Mouse (Mus musculus) hindbrain, embryonic 10.5 days (tissue): ENCODE data around the gene Myo18b. TPM values are rescaled to one million over a fixed set of nuclear protein-coding genes. Genes with fewer than 3 reads are reported as not detected.
A peak's percentile ranks its signal among the peaks of the same experiment; 100 is the strongest.

Source experiments
- DNase-seq: peaks from one replicate; pipeline ENCODE4 v3.0.0-alpha.2; 2017; ENCODE audit warnings: low spot score
- H3K27ac ChIP-seq: fragments of 300-500 bp; sonication (generic); 2 replicates; pipeline ENCODE4 v1.5.1; 2016; ENCODE audit warnings: mild to moderate bottlenecking, moderate library complexity
- H3K27me3 ChIP-seq: fragments of 300-500 bp; sonication (generic); 2 replicates; pipeline ENCODE4 v1.6.1; 2016; ENCODE audit warnings: mild to moderate bottlenecking; ENCODE audit not compliant: poor library complexity, insufficient read depth, severe bottlenecking
- H3K36me3 ChIP-seq: fragments of 300-500 bp; sonication (generic); 2 replicates; pipeline ENCODE4 v1.6.1; 2016; ENCODE audit warnings: mild to moderate bottlenecking, moderate library complexity
- H3K4me1 ChIP-seq: fragments of 300-500 bp; sonication (generic); replicated peaks from 2 replicates; pipeline ENCODE4 v1.6.1; 2016; ENCODE audit warnings: mild to moderate bottlenecking
- H3K4me3 ChIP-seq: fragments of 300-500 bp; sonication (generic); 2 replicates; pipeline ENCODE4 v1.5.1; 2016; ENCODE audit warnings: mild to moderate bottlenecking, moderate library complexity
- H3K9me3 ChIP-seq: fragments of 300-500 bp; sonication (generic); 2 replicates; pipeline ENCODE4 v1.6.1; 2016; ENCODE audit warnings: mild to moderate bottlenecking, moderate library complexity
- WGBS: fragments of 180-500 bp; shearing (Covaris S2); methylation state at CpG from one replicate; pipeline ENCODE4 v1.1.7; 2016; 5-methylcytosine and 5-hydroxymethylcytosine counted together
- polyA plus RNA-seq: library from polyadenylated mRNA; unstranded; fragments of >200 nt; fragmentation: Nextera tagmentation; extraction: Ambion mirVana; gene quantifications from 2 replicates; pipeline ENCODE4 v1.2.1, GENCODE M21; 2016

Gene Myo18b
- polyA plus RNA-seq, 1 experiment from 2014 or later, result 0.65 TPM

GRCm38 (mm10) chr5:112786031-112786430 is 110.1 kb downstream of the Myo18b start:
- Histone ChIP-seq H3K27ac (no peak overlapping the region), H3K36me3 (no peaks in the 10 kb centered on the region), H3K4me1 (no peaks in the 10 kb centered on the region), H3K27me3 (peaks cover 5% of the 10 kb centered on the region; the same call in 1 of the 2 replicates), H3K9me3 (no peaks in the 10 kb centered on the region), H3K4me3 (no peak overlapping the region)
- 81% methylated on average over 8 of the region's 8 CpGs for WGBS
- no peak for DNase-seq

GRCm38 (mm10) chr5:112781719-112782118 is 114.4 kb downstream of the Myo18b start:
- H3K4me1 ChIP-seq, result no peaks in the 10 kb centered on the region
- H3K27me3 ChIP-seq, result peaks cover 5% of the 10 kb centered on the region; the same call in 1 of the 2 replicates
- WGBS, result 90% methylated on average over 7 of the region's 7 CpGs
- no peak overlapping the region for H3K4me3 ChIP-seq
- DNase-seq, result no peak
- H3K36me3 ChIP-seq, result no peaks in the 10 kb centered on the region
- H3K9me3 ChIP-seq, result no peaks in the 10 kb centered on the region
- no peak overlapping the region for H3K27ac ChIP-seq

- Histone ChIP-seq H3K27ac (no peak overlapping the region), H3K9me3 (no peaks in the 10 kb centered on the region), H3K4me1 (no peaks in the 10 kb centered on the region), H3K4me3 (no peak overlapping the region), H3K27me3 (peaks cover 8% of the 10 kb centered on the region; the same call in 1 of the 2 replicates), H3K36me3 (no peaks in the 10 kb centered on the region)
- WGBS, result 91% methylated on average over 4 of the region's 4 CpGs
- no peak for DNase-seq
These were observed 114.9 kb downstream of the Myo18b start for GRCm38 (mm10) chr5:112781231-112781630.

GRCm38 (mm10) chr5:112780383-112780782 is 115.8 kb downstream of the Myo18b start:
- no peak for DNase-seq
- H3K27ac ChIP-seq, result no peak overlapping the region
- peaks cover 8% of the 10 kb centered on the region; the same call in 1 of the 2 replicates for H3K27me3 ChIP-seq
- 89% methylated on average over 5 of the region's 5 CpGs for WGBS
- H3K4me1 ChIP-seq, result no peaks in the 10 kb centered on the region
- no peaks in the 10 kb centered on the region for H3K9me3 ChIP-seq
- H3K4me3 ChIP-seq, result no peak overlapping the region
- no peaks in the 10 kb centered on the region for H3K36me3 ChIP-seq

- Histone ChIP-seq H3K4me3 (no peak overlapping the region), H3K36me3 (no peaks in the 10 kb centered on the region), H3K9me3 (no peaks in the 10 kb centered on the region), H3K27me3 (peaks cover 23% of the 10 kb centered on the region), H3K27ac (no peak overlapping the region), H3K4me1 (peaks cover 14% of the 10 kb centered on the region)
- DNase-seq, result no peak
- 83% methylated on average over 15 of the region's 15 CpGs for WGBS
These were observed 119.3 kb downstream of the Myo18b start for GRCm38 (mm10) chr5:112776781-112777405.

GRCm38 (mm10) chr5:112773429-112773828 is 122.7 kb downstream of the Myo18b start:
- H3K4me3 ChIP-seq, result no peak overlapping the region
- no peaks in the 10 kb centered on the region for H3K9me3 ChIP-seq
- DNase-seq, result peak; percentile 39
- H3K27ac ChIP-seq, result no peak overlapping the region; the same call in 1 of the 2 replicates
- WGBS, result 11% methylated on average over 4 of the region's 4 CpGs
- H3K36me3 ChIP-seq, result no peaks in the 10 kb centered on the region
- H3K27me3 ChIP-seq, result peaks cover 36% of the 10 kb centered on the region
- H3K4me1 ChIP-seq, result peaks cover 44% of the 10 kb centered on the region

- no peaks in the 10 kb centered on the region for H3K36me3 ChIP-seq
- H3K4me1 ChIP-seq, result peaks cover 50% of the 10 kb centered on the region
- H3K9me3 ChIP-seq, result no peaks in the 10 kb centered on the region
- H3K27ac ChIP-seq, result peak overlapping the region; percentile 57
- DNase-seq, result no peak
- peaks cover 30% of the 10 kb centered on the region for H3K27me3 ChIP-seq
- WGBS, result 70% methylated on average over 6 of the region's 6 CpGs
- H3K4me3 ChIP-seq, result no peak overlapping the region
These were observed 124.7 kb downstream of the Myo18b start for GRCm38 (mm10) chr5:112771376-112771901.

- 22% methylated on average over 4 of the region's 4 CpGs for WGBS
- DNase-seq, result peak; percentile 21
- H3K4me1 ChIP-seq, result peaks cover 50% of the 10 kb centered on the region
- H3K27me3 ChIP-seq, result peaks cover 34% of the 10 kb centered on the region
- no peaks in the 10 kb centered on the region for H3K36me3 ChIP-seq
- no peaks in the 10 kb centered on the region for H3K9me3 ChIP-seq
- H3K27ac ChIP-seq, result no peak overlapping the region
- H3K4me3 ChIP-seq, result no peak overlapping the region
These were observed 126.4 kb downstream of the Myo18b start for GRCm38 (mm10) chr5:112769721-112770119.

- no peak overlapping the region for H3K27ac ChIP-seq
- no peak overlapping the region for H3K4me3 ChIP-seq
- peak; percentile 11 for DNase-seq
- 48% methylated on average over 11 of the region's 11 CpGs for WGBS
- H3K36me3 ChIP-seq, result no peaks in the 10 kb centered on the region
- H3K27me3 ChIP-seq, result peaks cover 36% of the 10 kb centered on the region
- peaks cover 50% of the 10 kb centered on the region for H3K4me1 ChIP-seq
- no peaks in the 10 kb centered on the region for H3K9me3 ChIP-seq
These were observed 127.0 kb downstream of the Myo18b start for GRCm38 (mm10) chr5:112769020-112769720.

- Histone ChIP-seq H3K27me3 (peaks cover 36% of the 10 kb centered on the region), H3K4me1 (peaks cover 47% of the 10 kb centered on the region), H3K27ac (no peak overlapping the region), H3K36me3 (no peaks in the 10 kb centered on the region), H3K4me3 (no peak overlapping the region), H3K9me3 (no peaks in the 10 kb centered on the region)
- DNase-seq, result no peak
- 95% methylated on average over 5 of the region's 5 CpGs for WGBS
These were observed 127.6 kb downstream of the Myo18b start for GRCm38 (mm10) chr5:112768556-112768955.

GRCm38 (mm10) chr5:112761415-112762075 is 134.6 kb downstream of the Myo18b start:
- H3K9me3 ChIP-seq, result no peaks in the 10 kb centered on the region
- DNase-seq, result no peak
- H3K4me3 ChIP-seq, result no peak overlapping the region
- 86% methylated on average over 3 of the region's 3 CpGs for WGBS
- no peak overlapping the region for H3K27ac ChIP-seq
- no peaks in the 10 kb centered on the region for H3K4me1 ChIP-seq
- no peaks in the 10 kb centered on the region for H3K36me3 ChIP-seq
- peaks cover 22% of the 10 kb centered on the region for H3K27me3 ChIP-seq

GRCm38 (mm10) chr5:112755581-112755980 is 140.6 kb downstream of the Myo18b start:
- no peaks in the 10 kb centered on the region for H3K36me3 ChIP-seq
- DNase-seq, result peak; percentile 27
- H3K27me3 ChIP-seq, result peaks cover 16% of the 10 kb centered on the region
- 29% methylated on average over 10 of the region's 10 CpGs for whole genome bisulfite sequencing
- no peaks in the 10 kb centered on the region for H3K9me3 ChIP-seq
- H3K4me1 ChIP-seq, result peaks cover 14% of the 10 kb centered on the region
- peak overlapping the region; percentile 59; the same call in 1 of the 2 replicates for H3K27ac ChIP-seq
- H3K4me3 ChIP-seq, result no peak overlapping the region

GRCm38 (mm10) chr5:112749634-112750033 is 146.5 kb downstream of the Myo18b start:
- 68% methylated on average over 5 of the region's 5 CpGs for WGBS
- peaks cover 18% of the 10 kb centered on the region for H3K4me1 ChIP-seq
- DNase-seq, result no peak
- H3K36me3 ChIP-seq, result no peaks in the 10 kb centered on the region
- no peak overlapping the region for H3K4me3 ChIP-seq
- no peak overlapping the region for H3K27ac ChIP-seq
- H3K9me3 ChIP-seq, result no peaks in the 10 kb centered on the region
- peaks cover 4% of the 10 kb centered on the region; the same call in 1 of the 2 replicates for H3K27me3 ChIP-seq
